Comparison of ENCODE assay signal across 9 mouse cellular contexts in genomic region chr11:51931790-51932189, GRCm38 (mm10). TPM values are rescaled to one million over a fixed set of nuclear protein-coding genes. Genes with fewer than 3 reads are reported as not detected.
DNase-seq lines count a peak whose midpoint lies in the region; ATAC-seq lines count a peak whose summit lies in the region.
"Had no signal": no experiment of that assay in that cellular context is flagged by ENCODE, and none has a peak within 500 bp of the region (broad histone marks: within the 10 kb centered on the region; RNA-seq: fewer than 3 reads in every experiment).

No protein-coding gene starts in this region.

- H3K36me3 ChIP-seq in macrophage (ENCODE audit: inconsistent target), result no peaks in the 10 kb centered on the region
- no peaks in the 10 kb centered on the region for H3K36me3 ChIP-seq in intestine, embryonic 16.5 days (ENCODE audit: control insufficient read depth, insufficient read depth, low read length)
- H3K36me3 ChIP-seq: heart, embryonic 13.5 days had no signal

- no peak overlapping the region for H3K9ac ChIP-seq in intestine, embryonic 16.5 days (ENCODE audit: low read depth, low read length)
- H3K9ac ChIP-seq: heart, embryonic 13.5 days had no signal

- DNase-seq in thymus, postnatal 14 days, result peak; percentile 39
- DNase-seq in thymus, postnatal 10 days (ENCODE audit: low spot score in 2 of 2), result no peak
- no peak for DNase-seq in cerebellum, postnatal 10 days
- no peak for DNase-seq in urinary bladder, postnatal 25 days (ENCODE audit: low spot score)
- DNase-seq: kidney, postnatal 4 days had no signal

- WGBS in macrophage (ENCODE audit: missing documents), result 3% methylated on average over 9 of the region's 9 CpGs
- 84% methylated on average over 9 of the region's 9 CpGs for WGBS in intestine, embryonic 16.5 days

- H3K27me3 ChIP-seq in intestine, embryonic 16.5 days (replicated peaks; ENCODE audit: control insufficient read depth, insufficient read depth, low read length), result no peaks in the 10 kb centered on the region

- ATAC-seq in common myeloid progenitor, adult 5-6 weeks (replicated peaks; ENCODE audit: low read depth, poor library complexity, severe bottlenecking), result peak; percentile 95
- ATAC-seq in intestine, embryonic 16.5 days, result no peak

- peak overlapping the region; percentile 82 for H3K27ac ChIP-seq in macrophage
- H3K27ac ChIP-seq in intestine, embryonic 16.5 days (ENCODE audit: low read length), result no peak overlapping the region
- H3K27ac ChIP-seq: heart, embryonic 13.5 days had no signal

- no peak overlapping the region for H3K4me2 ChIP-seq in intestine, embryonic 16.5 days (ENCODE audit: low read depth, low read length)
- H3K4me2 ChIP-seq: heart, embryonic 13.5 days had no signal

- H3K4me3 ChIP-seq in macrophage (ENCODE audit: inconsistent target), result no peak overlapping the region
- no peak overlapping the region for H3K4me3 ChIP-seq in intestine, embryonic 16.5 days (ENCODE audit: low read length)
- H3K4me3 ChIP-seq: heart, embryonic 13.5 days had no signal

- no peaks in the 10 kb centered on the region for H3K9me3 ChIP-seq in intestine, embryonic 16.5 days (ENCODE audit: control insufficient read depth, low read length)
- H3K9me3 ChIP-seq: heart, embryonic 13.5 days had no signal

- no peaks in the 10 kb centered on the region for H3K4me1 ChIP-seq in intestine, embryonic 16.5 days (ENCODE audit: control insufficient read depth, insufficient read depth, low read length)
- H3K4me1 ChIP-seq: heart, embryonic 13.5 days had no signal

- H3K79me2 ChIP-seq in macrophage (ENCODE audit: inconsistent target), result no peaks in the 10 kb centered on the region

RNA-seq across cellular contexts. Expression of gene Cdkn2aipnl, which starts 35.7 kb away (rescaled TPM):
- total RNA-seq in common myeloid progenitor, adult 5-6 weeks (2017), result 60.7 and 63.6 TPM in 2 replicates
- total RNA-seq in macrophage (2018; cell fraction: chromatin; rRNA removed), result 1 to 10 TPM in 22 of 26 experiments, under 1 TPM in 4; 0.71 to 8.7 (median 3.0) TPM
- 10 to 100 TPM; 17.1 to 39.7 (median 31.0) TPM for total RNA-seq in macrophage (2018; cell fraction: cytosol; rRNA removed)
- 10 to 100 TPM in 11 of 26 experiments, 1 to 10 TPM in 15; 2.3 to 23.6 (median 9.0) TPM for total RNA-seq in macrophage (2018; cell fraction: nucleus; rRNA removed)
- polyA plus RNA-seq in macrophage (2018), result 23.7 to 60.3 TPM (median 39.3 TPM) in 3 replicates
- 81.5 and 87.0 TPM in 2 replicates for polyA plus RNA-seq in intestine, embryonic 16.5 days (2015; fragmentation: Nextera tagmentation; extraction: Ambion mirVana)
